Mouse (Mus musculus): ENCODE results near the gene Rcl1.

GRCm38 (mm10) chr19:29126347-29127015 is 25.3 kb downstream of the Rcl1 start:
- TF ChIP-seq CTCF (IDR thresholded peaks at IDR 0.05; ENCODE audit: control insufficient read depth, insufficient read depth, low read length) (no peak), POLR2A (IDR thresholded peaks at IDR 0.05; ENCODE audit: borderline replicate concordance, control insufficient read depth, low read depth, low read length) (no peak)
